Mouse (Mus musculus): ENCODE results near the gene Rpl27. TPM values are rescaled to one million over a fixed set of nuclear protein-coding genes. Genes with fewer than 3 reads are reported as not detected.

The Rpl27 gene
- 2,405 and 2,621 TPM in 2 replicates for total RNA-seq (2012; rRNA removed)
- 100 to 1,000 TPM in 1 of 2 experiments, not detected in 1; 595 TPM for polyA plus RNA-seq (2012; ENCODE audit: insufficient read depth in 1 of 2, insufficient read length in 2 of 2, low read depth in 1 of 2, low replicate concordance in 2 of 2, missing spikeins in 1 of 2)

- H3K9ac ChIP-seq (ENCODE audit: control insufficient read depth, low read depth, low read length, poor library complexity, severe bottlenecking) = peak within 1 kb of the TSS; percentile 91
- H3K9me3 ChIP-seq (replicated peaks; ENCODE audit: insufficient read depth, low read length) = no peaks in the 10 kb centered on the region
- peaks cover 19 to 20% of the 10 kb centered on the region in 2 experiments for H3K36me3 ChIP-seq (ENCODE audit: control insufficient read depth in 1 of 2, insufficient read depth in 2 of 2, low read length in 2 of 2)
- peak; percentile 100 for DNase-seq (ENCODE audit: low read depth, low spot score)
- no peaks in the 10 kb centered on the region for H3K27me3 ChIP-seq (ENCODE audit: control insufficient read depth in 1 of 2, insufficient read depth in 2 of 2, low read length in 2 of 2)
- H3K79me2 ChIP-seq (ENCODE audit: control insufficient read depth, insufficient read depth, low read length, poor library complexity) = peaks cover 29% of the 10 kb centered on the region
- peak within 1 kb of the TSS; percentile 89 to 93 for H3K4me3 ChIP-seq (ENCODE audit: control insufficient read depth in 1 of 2, insufficient read depth in 1 of 2, low read depth in 2 of 2, low read length in 2 of 2)
- H3K4me1 ChIP-seq (ENCODE audit: control insufficient read depth in 1 of 2, insufficient read depth in 2 of 2, low read length in 2 of 2) = peaks cover 4 to 16% of the 10 kb centered on the region in 2 experiments; a peak in 3 of 4 replicates
- H3K27ac ChIP-seq (ENCODE audit: control insufficient read depth, low read depth, low read length) = peak within 1 kb of the TSS; percentile 81
- TF ChIP-seq SIN3A (IDR thresholded peaks at IDR 0.05; ENCODE audit: low read length) (peak; percentile 99), MYB (IDR thresholded peaks at IDR 0.05; ENCODE audit: low read depth, low read length) (no peak), USF2 (IDR thresholded peaks at IDR 0.05; ENCODE audit: borderline replicate concordance in 1 of 2, insufficient read depth in 1 of 2, low read depth in 1 of 2, low read length in 2 of 2) (no peak), MAX (IDR thresholded peaks at IDR 0.05; ENCODE audit: low read length) (peak; percentile 96), ZNF384 (IDR thresholded peaks at IDR 0.05; ENCODE audit: low read depth, low read length) (peak; percentile 83), EP300 (IDR thresholded peaks at IDR 0.05; ENCODE audit: low read depth in 1 of 2, low read length in 2 of 2) (peak in 1 of 2 experiments; percentile 57; a peak in 2 of 4 replicates), GABPA (IDR thresholded peaks at IDR 0.05; ENCODE audit: low read depth, low read length) (peak; percentile 29; the same call in 1 of the 2 replicates), POLR2A (IDR thresholded peaks at IDR 0.05; ENCODE audit: control insufficient read depth in 1 of 2, insufficient read depth in 1 of 2, low read depth in 1 of 2, low read length in 2 of 2, poor library complexity in 1 of 2) (peak; percentile 94 to 98), JUND (IDR thresholded peaks at IDR 0.05; ENCODE audit: low read depth, low read length) (peak; percentile 69), CTCF (IDR thresholded peaks at IDR 0.05 in 2 of 3, conservative IDR thresholded peaks at IDR 0.05 in 1 of 3; ENCODE audit: control insufficient read depth in 1 of 3, insufficient read depth in 1 of 3, low read depth in 2 of 3, low read length in 3 of 3, poor library complexity in 1 of 3, severe bottlenecking in 1 of 3) (peak; percentile 52 to 91 (median 78)), TAL1 (IDR thresholded peaks at IDR 0.05; ENCODE audit: low read length) (no peak), ZC3H11A (IDR thresholded peaks at IDR 0.05; ENCODE audit: low read depth, low read length) (no peak), TBP (IDR thresholded peaks at IDR 0.05; ENCODE audit: low read depth, low read length) (peak; percentile 96), UBTF (IDR thresholded peaks at IDR 0.05; ENCODE audit: borderline replicate concordance, insufficient read depth, low read depth, low read length) (no peak), MYC (IDR thresholded peaks at IDR 0.05; ENCODE audit: low read depth, low read length) (peak; percentile 99), ZKSCAN1 (IDR thresholded peaks at IDR 0.05; ENCODE audit: low read depth, low read length) (no peak), POLR2AphosphoS2 (IDR thresholded peaks at IDR 0.05; ENCODE audit: low read length) (peak; percentile 97), RCOR1 (IDR thresholded peaks at IDR 0.05; ENCODE audit: low read depth, low read length) (peak; percentile 72), POLR2AphosphoS5 (IDR thresholded peaks at IDR 0.05; ENCODE audit: borderline replicate concordance, low read depth, low read length) (peak; percentile 82; the same call in 1 of the 2 replicates), MAFK (IDR thresholded peaks at IDR 0.05; ENCODE audit: borderline replicate concordance, low read depth, low read length) (no peak; the same call in 1 of the 2 replicates), RAD21 (IDR thresholded peaks at IDR 0.05; ENCODE audit: low read depth, low read length) (peak; percentile 59), ZMIZ1 (IDR thresholded peaks at IDR 0.05; ENCODE audit: low read depth, low read length) (peak; percentile 96), BHLHE40 (IDR thresholded peaks at IDR 0.05; ENCODE audit: borderline replicate concordance, low read depth, low read length) (peak; percentile 50; the same call in 1 of the 2 replicates), USF1 (IDR thresholded peaks at IDR 0.05; ENCODE audit: low read depth, low read length) (peak; percentile 69), SMC3 (IDR thresholded peaks at IDR 0.05; ENCODE audit: low read depth, low read length) (no peak; the same call in 1 of the 2 replicates), NELFE (IDR thresholded peaks at IDR 0.05; ENCODE audit: low read depth, low read length) (peak; percentile 99), MAZ (IDR thresholded peaks at IDR 0.05; ENCODE audit: low read depth, low read length) (peak; percentile 86; the same call in 1 of the 2 replicates), ELF1 (IDR thresholded peaks at IDR 0.05; ENCODE audit: low read depth, low read length) (peak; percentile 100), MEF2A (IDR thresholded peaks at IDR 0.05; ENCODE audit: extremely low read depth, insufficient replicate concordance, low read depth, low read length, poor library complexity, severe bottlenecking) (peak; percentile 64; the same call in 1 of the 2 replicates), NRF1 (IDR thresholded peaks at IDR 0.05; ENCODE audit: insufficient read depth, low read depth, low read length, poor library complexity, severe bottlenecking) (peak; percentile 55), CHD2 (IDR thresholded peaks at IDR 0.05; ENCODE audit: low read length) (peak; percentile 92), TCF12 (IDR thresholded peaks at IDR 0.05; ENCODE audit: low read depth, low read length) (peak; percentile 85), HCFC1 (IDR thresholded peaks at IDR 0.05; ENCODE audit: low read depth, low read length) (peak; percentile 96), E2F4 (IDR thresholded peaks at IDR 0.05; ENCODE audit: borderline replicate concordance, low read depth, low read length) (no peak), MXI1 (IDR thresholded peaks at IDR 0.05; ENCODE audit: low read depth, low read length) (peak; percentile 97)
Observed at GRCm38 (mm10) chr11:101442127-101442693, at the start of gene Rpl27. Gene Rpl27 (plus strand): TSS chr11:101442298.

Data from MEL (cell line).